14 mouse cellular contexts compared by ENCODE assay signal in genomic region chr3:80484168-80484833, GRCm38 (mm10).
"Had no signal": no experiment of that assay in that cellular context is flagged by ENCODE, and none has a peak within 500 bp of the region (broad histone marks: within the 10 kb centered on the region; RNA-seq: fewer than 3 reads in every experiment).

No protein-coding gene starts in this region.

- H3K9me3 ChIP-seq: limb, embryonic 13.5 days; midbrain, embryonic 10.5 days; midbrain, embryonic 15.5 days had no signal

- H3K4me1 ChIP-seq: limb, embryonic 13.5 days; midbrain, embryonic 10.5 days; midbrain, embryonic 15.5 days had no signal

- H3K4me3 ChIP-seq: limb, embryonic 13.5 days; midbrain, embryonic 10.5 days; midbrain, embryonic 15.5 days had no signal

- H3K4me2 ChIP-seq: limb, embryonic 13.5 days; midbrain, embryonic 15.5 days had no signal

- H3K9ac ChIP-seq: limb, embryonic 13.5 days; liver, embryonic 14.5 days; midbrain, embryonic 15.5 days had no signal

- H3K27me3 ChIP-seq: limb, embryonic 13.5 days; midbrain, embryonic 15.5 days had no signal

- H3K36me3 ChIP-seq: limb, embryonic 13.5 days; midbrain, embryonic 10.5 days; midbrain, embryonic 15.5 days had no signal

- ATAC-seq: midbrain, embryonic 15.5 days had no signal

- DNase-seq: kidney, adult 11 months; kidney, adult 9 months; kidney, postnatal 14 days; left cerebral cortex, postnatal 4 days; lung, adult 18-20 months; lung, postnatal 36 days; right cerebral cortex, postnatal 4 days; spleen, adult 18-20 months; thymus, adult 18-20 months; thymus, postnatal 14 days had no signal

- H3K27ac ChIP-seq: limb, embryonic 13.5 days; liver, embryonic 14.5 days; midbrain, embryonic 10.5 days; midbrain, embryonic 15.5 days had no signal
